Mouse (Mus musculus): ENCODE measurements at regions not wholly inside any gene's neighbourhood (a gene's known extent, or its start where the extent isn't known, plus 50 kb on each side); places are given as distances from the start of the nearest gene placed in this dataset.

GRCm38 (mm10) chr15:3743168-3743814 is 160.0 kb upstream of the Ghr start:
- Histone ChIP-seq H3K27me3 (replicated peaks; ENCODE audit: control insufficient read depth, insufficient read depth, low read length) (no peaks in the 10 kb centered on the region), H3K4me3 (ENCODE audit: insufficient read depth, low read depth, low read length) (no peak overlapping the region), H3K27ac (ENCODE audit: insufficient read depth, low read depth, low read length) (no peak overlapping the region), H3K36me3 (ENCODE audit: control insufficient read depth, insufficient read depth, low read length) (no peaks in the 10 kb centered on the region), H3K4me1 (ENCODE audit: control insufficient read depth, insufficient read depth, low read length) (no peaks in the 10 kb centered on the region)
- no peak for DNase-seq
- TF ChIP-seq CTCF (conservative IDR thresholded peaks at IDR 0.05; ENCODE audit: insufficient read depth, insufficient read length, low read depth, low read length): no peak
- TF ChIP-seq POLR2A (IDR thresholded peaks at IDR 0.05; ENCODE audit: low read depth, low read length): no peak
- 68% methylated on average over 5 of the region's 5 CpGs for WGBS

GRCm38 (mm10) chr15:3742191-3742590 is 158.9 kb upstream of the Ghr start:
- no peaks in the 10 kb centered on the region for H3K4me1 ChIP-seq (ENCODE audit: control insufficient read depth, insufficient read depth, low read length)
- no peak overlapping the region for H3K27ac ChIP-seq (ENCODE audit: insufficient read depth, low read depth, low read length)
- no peak overlapping the region for H3K4me3 ChIP-seq (ENCODE audit: insufficient read depth, low read depth, low read length)
- no peaks in the 10 kb centered on the region for H3K27me3 ChIP-seq (replicated peaks; ENCODE audit: control insufficient read depth, insufficient read depth, low read length)
- TF ChIP-seq CTCF (conservative IDR thresholded peaks at IDR 0.05; ENCODE audit: insufficient read depth, insufficient read length, low read depth, low read length) (no peak), POLR2A (IDR thresholded peaks at IDR 0.05; ENCODE audit: low read depth, low read length) (no peak)
- H3K36me3 ChIP-seq (ENCODE audit: control insufficient read depth, insufficient read depth, low read length): no peaks in the 10 kb centered on the region
- 84% methylated on average over 7 of the region's 7 CpGs for WGBS
- DNase-seq: no peak

- Histone ChIP-seq H3K27ac (ENCODE audit: insufficient read depth, low read depth, low read length) (peak overlapping the region; percentile 38; the same call in 1 of the 2 replicates), H3K36me3 (ENCODE audit: control insufficient read depth, insufficient read depth, low read length) (no peaks in the 10 kb centered on the region), H3K4me1 (ENCODE audit: control insufficient read depth, insufficient read depth, low read length) (peaks cover 8% of the 10 kb centered on the region; the same call in 1 of the 2 replicates), H3K27me3 (replicated peaks; ENCODE audit: control insufficient read depth, insufficient read depth, low read length) (no peaks in the 10 kb centered on the region), H3K4me3 (ENCODE audit: insufficient read depth, low read depth, low read length) (no peak overlapping the region)
- TF ChIP-seq CTCF (conservative IDR thresholded peaks at IDR 0.05; ENCODE audit: insufficient read depth, insufficient read length, low read depth, low read length) (no peak), POLR2A (IDR thresholded peaks at IDR 0.05; ENCODE audit: low read depth, low read length) (no peak)
- DNase-seq: peak; percentile 87
- WGBS: 67% methylated on average over 3 of the region's 3 CpGs
These were observed 141.9 kb upstream of the Ghr start for GRCm38 (mm10) chr15:3725214-3725613.

GRCm38 (mm10) chr15:3720668-3721340 is 137.5 kb upstream of the Ghr start:
- TF ChIP-seq CTCF (conservative IDR thresholded peaks at IDR 0.05; ENCODE audit: insufficient read depth, insufficient read length, low read depth, low read length): no peak
- TF ChIP-seq POLR2A (IDR thresholded peaks at IDR 0.05; ENCODE audit: low read depth, low read length): no peak
- DNase-seq: peak; percentile 87
- H3K36me3 ChIP-seq (ENCODE audit: control insufficient read depth, insufficient read depth, low read length): no peaks in the 10 kb centered on the region
- H3K27ac ChIP-seq (ENCODE audit: insufficient read depth, low read depth, low read length): peak overlapping the region; percentile 86
- no peaks in the 10 kb centered on the region for H3K27me3 ChIP-seq (replicated peaks; ENCODE audit: control insufficient read depth, insufficient read depth, low read length)
- peaks cover 4% of the 10 kb centered on the region; the same call in 1 of the 2 replicates for H3K4me1 ChIP-seq (ENCODE audit: control insufficient read depth, insufficient read depth, low read length)
- H3K4me3 ChIP-seq (ENCODE audit: insufficient read depth, low read depth, low read length): no peak overlapping the region
- WGBS: 62% methylated on average over 6 of the region's 6 CpGs

GRCm38 (mm10) chr15:3711764-3712163 is 128.5 kb upstream of the Ghr start:
- TF ChIP-seq POLR2A (IDR thresholded peaks at IDR 0.05; ENCODE audit: low read depth, low read length): no peak
- TF ChIP-seq CTCF (conservative IDR thresholded peaks at IDR 0.05; ENCODE audit: insufficient read depth, insufficient read length, low read depth, low read length): no peak
- WGBS: 90% methylated on average over 1 of the region's 1 CpGs
- H3K27ac ChIP-seq (ENCODE audit: insufficient read depth, low read depth, low read length): no peak overlapping the region
- no peak for DNase-seq
- no peaks in the 10 kb centered on the region for H3K36me3 ChIP-seq (ENCODE audit: control insufficient read depth, insufficient read depth, low read length)
- H3K27me3 ChIP-seq (replicated peaks; ENCODE audit: control insufficient read depth, insufficient read depth, low read length): no peaks in the 10 kb centered on the region
- no peaks in the 10 kb centered on the region for H3K4me1 ChIP-seq (ENCODE audit: control insufficient read depth, insufficient read depth, low read length)
- no peak overlapping the region for H3K4me3 ChIP-seq (ENCODE audit: insufficient read depth, low read depth, low read length)

GRCm38 (mm10) chr15:3707089-3708078 is 124.1 kb upstream of the Ghr start:
- no peak for DNase-seq
- no peak overlapping the region for H3K27ac ChIP-seq (ENCODE audit: insufficient read depth, low read depth, low read length)
- no peaks in the 10 kb centered on the region for H3K36me3 ChIP-seq (ENCODE audit: control insufficient read depth, insufficient read depth, low read length)
- 73% methylated on average over 11 of the region's 11 CpGs for WGBS
- TF ChIP-seq POLR2A (IDR thresholded peaks at IDR 0.05; ENCODE audit: low read depth, low read length) (no peak), CTCF (conservative IDR thresholded peaks at IDR 0.05; ENCODE audit: insufficient read depth, insufficient read length, low read depth, low read length) (no peak)
- no peak overlapping the region for H3K4me3 ChIP-seq (ENCODE audit: insufficient read depth, low read depth, low read length)
- H3K4me1 ChIP-seq (ENCODE audit: control insufficient read depth, insufficient read depth, low read length): no peaks in the 10 kb centered on the region
- H3K27me3 ChIP-seq (replicated peaks; ENCODE audit: control insufficient read depth, insufficient read depth, low read length): no peaks in the 10 kb centered on the region

Measured in kidney, adult 2 months (tissue).